Mouse (Mus musculus) liver, adult 2 months (tissue): ENCODE results near the gene Plekha4. TPM values are rescaled to one million over a fixed set of nuclear protein-coding genes. Genes with fewer than 3 reads are reported as not detected.
"Not testable (repeated sequence)": the region's sequence is repeated elsewhere in the genome, so short reads cannot be mapped to it uniquely, and the experiment has no call there.

Experiments used
- DNase-seq: peaks from one replicate; pipeline ENCODE4 v3.0.0-alpha.2; 2011; ENCODE audit warnings: low read depth, low spot score; ENCODE audit errors: extremely low read depth
- H3K27ac ChIP-seq: fragments of 200-500 bp; replicated peaks from 2 replicates; pipeline ENCODE4 v1.5.1; 2012; ENCODE audit warnings: low read depth, mild to moderate bottlenecking, control low read depth, inconsistent platforms, low read length; ENCODE audit not compliant: insufficient read depth
- H3K27me3 ChIP-seq: fragments of 200-500 bp; 2 replicates; pipeline ENCODE4 v1.6.1; 2012; ENCODE audit warnings: mild to moderate bottlenecking, moderate library complexity, low read length, inconsistent platforms; ENCODE audit not compliant: control insufficient read depth, insufficient read depth
- H3K36me3 ChIP-seq: fragments of 200-500 bp; 2 replicates; pipeline ENCODE4 v1.6.1; 2012; ENCODE audit warnings: low read length, inconsistent platforms; ENCODE audit not compliant: control insufficient read depth, insufficient read depth
- H3K4me1 ChIP-seq: fragments of 200-500 bp; 2 replicates; pipeline ENCODE4 v1.6.1; 2011; ENCODE audit warnings: low read length; ENCODE audit not compliant: control insufficient read depth, insufficient read depth
- H3K4me3 ChIP-seq: fragments of 200-500 bp; 2 replicates; pipeline ENCODE4 v1.5.1; 2011; ENCODE audit warnings: low read depth, mild to moderate bottlenecking, control low read depth, low read length, moderate library complexity; ENCODE audit not compliant: insufficient read depth
- H3K79me2 ChIP-seq: fragments of 200-500 bp; 2 replicates; pipeline ENCODE4 v1.6.1; 2012; ENCODE audit warnings: inconsistent platforms, mild to moderate bottlenecking, low read length, moderate library complexity; ENCODE audit not compliant: control insufficient read depth, insufficient read depth
- H3K9ac ChIP-seq: fragments of 200-500 bp; 2 replicates; pipeline ENCODE4 v1.6.1; 2012; ENCODE audit warnings: low read depth, mild to moderate bottlenecking, control low read depth, inconsistent platforms, low read length
- CTCF ChIP-seq: fragments of 200-500 bp; IDR thresholded peaks from 2 replicates; pipeline ENCODE4 v1.5.1; 2011; ENCODE audit warnings: low read depth, low read length, control low read depth
- POLR2A ChIP-seq: fragments of 200-500 bp; IDR thresholded peaks from 2 replicates; pipeline ENCODE4 v1.6.1; 2011; ENCODE audit warnings: low read length, control low read depth; ENCODE audit not compliant: insufficient read depth; ENCODE audit errors: extremely low read depth
- WGBS: fragments of 180-500 bp; shearing (Covaris S2); methylation state at CpG from one replicate; pipeline ENCODE4 v1.1.7; 2018; 5-methylcytosine and 5-hydroxymethylcytosine counted together
- polyA plus RNA-seq: library from polyadenylated mRNA; depleted of rRNA; stranded (reverse); fragments of >200 nt; gene quantifications from 2 replicates; pipeline ENCODE4 v1.2.3, GENCODE M21; 2012; rRNA removed
- total RNA-seq: library from RNA; depleted of rRNA; stranded (reverse); fragments of >200 nt; gene quantifications from 2 replicates; pipeline ENCODE4 v1.2.3, GENCODE M21; 2014; rRNA removed

Gene Plekha4
- 0.55 and 0.60 TPM in 2 replicates for total RNA-seq
- 1.00 and 1.8 TPM in 2 replicates for polyA plus RNA-seq

DNA sequence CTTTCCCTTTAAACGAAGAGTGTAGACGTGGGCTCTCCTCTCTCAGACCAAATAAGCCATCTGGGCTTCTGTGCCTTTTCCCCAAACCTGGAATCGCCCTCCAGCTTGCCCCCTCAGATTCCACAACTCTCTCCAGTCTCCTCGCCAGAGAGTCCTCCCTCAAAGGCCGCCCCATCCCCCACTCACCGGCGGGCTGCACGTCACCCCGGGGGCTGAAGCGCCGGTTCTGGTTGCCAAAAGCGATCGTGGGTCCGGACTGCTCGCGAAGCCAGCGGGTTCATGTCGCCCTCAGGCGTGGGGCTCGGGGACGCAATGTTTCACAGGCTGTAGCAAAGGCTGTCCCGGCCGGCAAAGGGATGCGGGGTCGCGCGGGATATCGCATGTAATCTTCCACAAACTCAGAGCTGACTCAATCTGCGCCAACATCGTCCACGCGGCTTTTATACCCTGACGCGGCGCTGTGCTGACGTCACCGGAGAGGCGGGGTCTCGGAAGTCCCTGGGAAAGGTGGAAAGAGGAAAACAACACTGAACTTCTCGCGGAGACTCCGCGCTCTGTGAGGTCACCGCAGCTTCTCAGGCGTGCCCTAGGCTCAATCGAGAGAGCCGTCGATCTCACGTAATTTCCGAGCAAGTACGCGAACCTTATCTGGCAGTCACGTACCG is at the start of gene Plekha4, which contains the start of gene Ppp1r15a:
Gene Plekha4, plus strand, starts transcription at position 522 of the 665 bp plus-strand sequence.
Gene Ppp1r15a, minus strand, starts transcription at position 460 of the 665 bp plus-strand sequence.
- peak; percentile 95 for TF ChIP-seq POLR2A
- no peak for TF ChIP-seq CTCF
- peaks cover 8% of the 10 kb centered on the region for H3K79me2 ChIP-seq
- peaks cover 3% of the 10 kb centered on the region; the same call in 1 of the 2 replicates for H3K36me3 ChIP-seq
- H3K4me1 ChIP-seq: peaks cover 11% of the 10 kb centered on the region
- peak; percentile 90 for DNase-seq
- under 1% methylated on average over 54 of the region's 54 CpGs for WGBS
- H3K4me3 ChIP-seq: peak within 1 kb of the TSS; percentile 86
- no peaks in the 10 kb centered on the region for H3K27me3 ChIP-seq
- peak within 1 kb of the TSS; percentile 92 for H3K9ac ChIP-seq
- peak within 1 kb of the TSS; percentile 90 for H3K27ac ChIP-seq

DNA sequence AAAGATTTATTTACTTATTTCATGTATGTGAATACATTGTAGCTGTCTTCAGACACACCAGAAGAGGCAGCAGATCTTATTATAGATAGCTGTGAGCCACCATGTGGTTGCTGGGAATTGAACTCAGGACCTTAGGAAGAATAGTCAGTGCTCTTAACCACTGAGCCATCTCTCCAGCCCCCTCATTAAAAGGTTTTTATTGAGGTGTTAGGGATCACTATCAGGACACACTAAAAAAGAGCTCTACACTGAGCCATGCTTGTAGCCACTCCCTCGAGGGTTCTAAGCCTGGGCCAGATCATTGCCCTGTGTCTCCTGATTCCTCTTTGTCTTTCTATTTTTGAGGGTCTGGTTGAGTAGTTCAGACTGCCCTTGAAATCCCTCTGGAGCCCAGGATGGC is 49.7 kb upstream of the Plekha4 start:
- DNase-seq: no peak
- Histone ChIP-seq H3K79me2 (no peaks in the 10 kb centered on the region), H3K27ac (no peak overlapping the region)

DNA sequence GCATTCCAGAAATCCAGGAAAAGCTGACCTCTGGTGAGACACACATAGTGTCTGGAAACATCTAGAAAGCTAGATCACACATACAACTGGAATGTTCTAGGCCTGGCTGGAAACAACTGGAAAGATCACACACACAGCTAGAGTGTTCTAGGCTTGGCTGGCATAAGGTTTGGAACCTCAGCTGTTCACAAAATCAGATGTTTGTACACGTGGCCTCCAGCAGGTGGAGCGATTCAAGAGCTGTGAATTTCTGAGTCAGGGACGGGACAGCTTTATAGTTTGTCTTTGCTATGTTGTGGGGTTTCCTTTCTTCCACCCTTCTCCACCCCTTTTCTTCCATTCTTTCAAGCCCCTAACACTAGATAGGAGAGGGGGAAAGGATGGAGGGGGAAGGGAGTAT is 49.1 kb upstream of the Plekha4 start:
- TF ChIP-seq POLR2A (no peak), CTCF (peak; percentile 60; the same call in 1 of the 2 replicates)
- 9% methylated on average over 3 of the region's 3 CpGs for WGBS
- no peak overlapping the region for H3K27ac ChIP-seq
- H3K79me2 ChIP-seq: no peaks in the 10 kb centered on the region
- H3K27me3 ChIP-seq: no peaks in the 10 kb centered on the region
- peak; percentile 61 for DNase-seq
- peaks cover 46% of the 10 kb centered on the region for H3K36me3 ChIP-seq
- peaks cover 8% of the 10 kb centered on the region for H3K4me1 ChIP-seq
- no peak overlapping the region for H3K4me3 ChIP-seq
- no peak overlapping the region for H3K9ac ChIP-seq

More for the DNA sequence above, 49.7 kb upstream of the Plekha4 start:
- no peaks in the 10 kb centered on the region for H3K27me3 ChIP-seq
- no peak for TF ChIP-seq CTCF
- no peak for TF ChIP-seq POLR2A
- no peak overlapping the region for H3K9ac ChIP-seq
- H3K4me3 ChIP-seq: no peak overlapping the region
- WGBS: 44% methylated on average over 1 of the region's 1 CpGs
- peaks cover 4% of the 10 kb centered on the region for H3K4me1 ChIP-seq
- peaks cover 46% of the 10 kb centered on the region for H3K36me3 ChIP-seq

DNA sequence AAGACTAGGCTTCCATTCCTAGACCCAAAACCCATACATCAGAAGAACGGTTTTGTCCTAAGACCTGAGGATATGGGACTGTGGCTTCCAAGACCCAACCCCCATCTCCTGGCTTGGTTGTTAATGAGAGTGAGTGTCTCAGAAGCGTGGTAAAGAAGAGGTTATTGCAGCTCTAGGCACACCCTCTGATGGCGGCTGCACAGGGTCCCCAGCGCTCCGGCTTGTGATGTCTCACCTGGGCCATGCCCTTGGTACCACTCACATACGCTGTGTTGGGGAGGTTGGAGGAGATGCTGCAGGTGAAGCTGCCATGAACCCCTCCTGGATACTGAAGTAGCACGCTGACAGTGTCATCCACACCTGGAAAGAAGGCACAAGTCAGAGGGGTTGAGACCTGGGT is 47.4 kb upstream of the Plekha4 start:
- no peak for TF ChIP-seq CTCF
- no peak for TF ChIP-seq POLR2A
- 98% methylated on average over 7 of the region's 7 CpGs for WGBS

DNA sequence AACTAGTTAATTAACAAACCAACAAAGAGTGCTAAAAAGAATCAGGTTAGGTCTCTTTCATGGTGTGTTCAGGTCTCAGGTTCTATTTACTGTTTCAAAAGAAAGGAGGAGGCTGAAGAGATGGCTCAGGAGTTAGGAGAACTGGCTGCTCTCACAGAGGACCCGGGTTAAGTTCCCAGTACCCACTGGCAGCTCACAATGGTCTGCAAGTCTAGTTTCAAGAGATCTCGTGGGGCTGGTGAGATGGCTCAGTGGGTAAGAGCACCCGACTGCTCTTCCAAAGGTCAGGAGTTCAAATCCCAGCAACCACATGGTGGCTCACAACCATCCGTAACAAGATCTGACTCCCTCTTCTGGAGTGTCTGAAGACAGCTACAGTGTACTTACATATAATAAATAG is 45.8 kb upstream of the Plekha4 start:
- not testable (repeated sequence) for H3K27me3 ChIP-seq, H3K79me2 ChIP-seq, H3K4me3 ChIP-seq, H3K9ac ChIP-seq
- 23% methylated on average over 4 of the region's 4 CpGs for WGBS
- Histone ChIP-seq H3K4me1 (peaks cover 17% of the 10 kb centered on the region), H3K36me3 (peaks cover 36% of the 10 kb centered on the region), H3K27ac (peak overlapping the region; percentile 71)
- DNase-seq: peak; percentile 76

More for the DNA sequence above, 47.4 kb upstream of the Plekha4 start:
- no peaks in the 10 kb centered on the region for H3K79me2 ChIP-seq
- H3K9ac ChIP-seq: no peak overlapping the region
- no peak overlapping the region for H3K4me3 ChIP-seq
- DNase-seq: no peak
- H3K27me3 ChIP-seq: no peaks in the 10 kb centered on the region
- no peak overlapping the region for H3K27ac ChIP-seq
- H3K36me3 ChIP-seq: peaks cover 44% of the 10 kb centered on the region
- peaks cover 12% of the 10 kb centered on the region for H3K4me1 ChIP-seq

DNA sequence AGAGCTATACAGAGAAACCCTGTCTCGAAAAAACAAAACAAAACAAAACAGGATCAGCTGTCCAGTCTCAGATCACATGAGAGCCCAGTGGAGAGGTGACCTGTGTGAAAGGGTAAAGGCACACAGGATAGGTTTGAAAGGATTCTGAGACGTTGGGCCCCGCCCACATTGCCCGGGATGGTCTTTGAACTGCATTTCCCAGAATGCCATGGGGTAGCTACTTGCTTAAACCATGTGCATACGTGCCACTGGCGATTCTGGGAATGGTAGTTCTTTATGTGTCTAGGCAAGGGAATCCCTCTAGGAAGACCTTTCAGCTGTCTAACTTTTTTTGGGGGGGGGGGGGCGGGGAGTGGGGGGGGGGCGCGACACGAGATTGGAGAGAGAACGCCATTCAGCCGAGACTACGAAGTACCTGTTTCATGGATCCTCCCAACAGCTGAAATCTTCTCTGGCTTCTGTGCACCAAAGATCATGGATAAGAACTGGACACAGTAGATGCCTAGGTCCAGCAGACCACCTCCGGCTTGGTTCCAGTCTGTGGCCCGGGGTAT is 44.7 kb upstream of the Plekha4 start, which contains the start of gene Tulp2:
Gene Tulp2, plus strand, starts transcription at position 504 of the 554 bp plus-strand sequence.
- H3K9ac ChIP-seq: no peak within 1 kb of the TSS
- DNase-seq: peak; percentile 90
- H3K79me2 ChIP-seq: no peaks in the 10 kb centered on the region; the same call in 1 of the 2 replicates
- H3K4me3 ChIP-seq: no peak within 1 kb of the TSS
- 44% methylated on average over 15 of the region's 15 CpGs for WGBS
- H3K27ac ChIP-seq: peak within 1 kb of the TSS; percentile 82
- H3K4me1 ChIP-seq: peaks cover 22% of the 10 kb centered on the region
- peaks cover 33% of the 10 kb centered on the region for H3K36me3 ChIP-seq
- H3K27me3 ChIP-seq: no peaks in the 10 kb centered on the region
- no peak for TF ChIP-seq CTCF
- no peak for TF ChIP-seq POLR2A
